ENCODE assay signal across 9 mouse cellular contexts in genomic region chr9:73094580-73094979, GRCm38 (mm10). TPM values are rescaled to one million over a fixed set of nuclear protein-coding genes. Genes with fewer than 3 reads are reported as not detected.
DNase-seq lines count a peak whose midpoint lies in the region; ATAC-seq lines count a peak whose summit lies in the region.
"Had no signal": no experiment of that assay in that cellular context is flagged by ENCODE, and none has a peak within 500 bp of the region (broad histone marks: within the 10 kb centered on the region; RNA-seq: fewer than 3 reads in every experiment).

No protein-coding gene starts in this region.

- H3K4me1 ChIP-seq in lung, embryonic 16.5 days (replicated peaks; ENCODE audit: control insufficient read depth, insufficient read depth, low read length), result peaks cover 4% of the 10 kb centered on the region; the same call in 1 of the 2 replicates
- no peaks in the 10 kb centered on the region for H3K4me1 ChIP-seq in embryonic facial prominence, embryonic 14.5 days (ENCODE audit: control insufficient read depth, insufficient read depth, low read length)
- H3K4me1 ChIP-seq in intestine, embryonic 15.5 days (replicated peaks), result no peaks in the 10 kb centered on the region
- H3K4me1 ChIP-seq in stomach, embryonic 15.5 days, result no peaks in the 10 kb centered on the region

- H3K9ac ChIP-seq in lung, embryonic 16.5 days (ENCODE audit: low read length), result no peak overlapping the region
- no peak overlapping the region for H3K9ac ChIP-seq in embryonic facial prominence, embryonic 14.5 days (ENCODE audit: low read depth, low read length)
- H3K9ac ChIP-seq in intestine, embryonic 15.5 days, result no peak overlapping the region
- no peak overlapping the region for H3K9ac ChIP-seq in stomach, embryonic 15.5 days

- DNase-seq in lung, postnatal 36 days, result no peak
- peak; percentile 48 for DNase-seq in embryonic facial prominence, embryonic 14.5 days (ENCODE audit: low spot score)
- DNase-seq in heart, postnatal 4 days, result no peak
- DNase-seq in adrenal gland, postnatal 14 days, result no peak

- H3K9me3 ChIP-seq in lung, embryonic 16.5 days (ENCODE audit: control insufficient read depth, low read length), result no peaks in the 10 kb centered on the region
- no peaks in the 10 kb centered on the region for H3K9me3 ChIP-seq in embryonic facial prominence, embryonic 14.5 days (ENCODE audit: control insufficient read depth, low read length)
- H3K9me3 ChIP-seq in intestine, embryonic 15.5 days, result no peaks in the 10 kb centered on the region
- no peaks in the 10 kb centered on the region for H3K9me3 ChIP-seq in stomach, embryonic 15.5 days

- peak; percentile 77 for ATAC-seq in lung, embryonic 16.5 days (ENCODE audit: low read depth)
- ATAC-seq in embryonic facial prominence, embryonic 14.5 days (ENCODE audit: low read depth), result peak; percentile 71; the same call in 1 of the 2 replicates
- peak; percentile 88 for ATAC-seq in intestine, embryonic 15.5 days
- ATAC-seq in stomach, embryonic 15.5 days (ENCODE audit: insufficient read depth, low FRiP score, low read depth), result peak; percentile 79

- 13% methylated on average over 17 of the region's 17 CpGs for whole genome bisulfite sequencing in lung, embryonic 16.5 days
- WGBS in embryonic facial prominence, embryonic 14.5 days, result 45% methylated on average over 17 of the region's 17 CpGs
- 27% methylated on average over 17 of the region's 17 CpGs for WGBS in intestine, embryonic 15.5 days
- WGBS in stomach, embryonic 15.5 days, result 32% methylated on average over 17 of the region's 17 CpGs

- no peak overlapping the region for H3K27ac ChIP-seq in lung, embryonic 16.5 days (ENCODE audit: low read length)
- no peak overlapping the region for H3K27ac ChIP-seq in embryonic facial prominence, embryonic 14.5 days (replicated peaks; ENCODE audit: low read depth, low read length)
- H3K27ac ChIP-seq in intestine, embryonic 15.5 days, result no peak overlapping the region
- no peak overlapping the region for H3K27ac ChIP-seq in stomach, embryonic 15.5 days

- H3K36me3 ChIP-seq in lung, embryonic 16.5 days (ENCODE audit: control insufficient read depth, insufficient read depth, low read length), result no peaks in the 10 kb centered on the region
- no peaks in the 10 kb centered on the region for H3K36me3 ChIP-seq in embryonic facial prominence, embryonic 14.5 days (ENCODE audit: control insufficient read depth, insufficient read depth, low read length)
- H3K36me3 ChIP-seq in intestine, embryonic 15.5 days, result no peaks in the 10 kb centered on the region
- no peaks in the 10 kb centered on the region for H3K36me3 ChIP-seq in stomach, embryonic 15.5 days

- peak overlapping the region; percentile 36 for H3K4me2 ChIP-seq in lung, embryonic 16.5 days (ENCODE audit: low read depth, low read length)
- H3K4me2 ChIP-seq in embryonic facial prominence, embryonic 14.5 days (ENCODE audit: low read depth, low read length), result no peak overlapping the region
- no peak overlapping the region for H3K4me2 ChIP-seq in intestine, embryonic 15.5 days (replicated peaks)
- H3K4me2 ChIP-seq in stomach, embryonic 15.5 days, result no peak overlapping the region

- no peak overlapping the region for H3K4me3 ChIP-seq in lung, embryonic 16.5 days (ENCODE audit: low read length)
- no peak overlapping the region for H3K4me3 ChIP-seq in embryonic facial prominence, embryonic 14.5 days (ENCODE audit: low read depth, low read length)
- H3K4me3 ChIP-seq in intestine, embryonic 15.5 days (replicated peaks), result no peak overlapping the region
- H3K4me3 ChIP-seq in stomach, embryonic 15.5 days (replicated peaks), result no peak overlapping the region

- H3K27me3 ChIP-seq in lung, embryonic 16.5 days (ENCODE audit: control insufficient read depth, insufficient read depth, low read depth, low read length), result no peaks in the 10 kb centered on the region; the same call in 1 of the 2 replicates
- no peaks in the 10 kb centered on the region; the same call in 1 of the 2 replicates for H3K27me3 ChIP-seq in embryonic facial prominence, embryonic 14.5 days (replicated peaks; ENCODE audit: control insufficient read depth, insufficient read depth, low read length)
- H3K27me3 ChIP-seq in intestine, embryonic 15.5 days (replicated peaks), result no peaks in the 10 kb centered on the region
- 0 out of 2 replicates have a peak, but pooled peaks cover 3% of the 10 kb centered on the region for H3K27me3 ChIP-seq in stomach, embryonic 15.5 days (replicated peaks)

RNA-seq across cellular contexts. Expression of gene Khdc3, which starts 7.1 kb away (rescaled TPM):
- 0.15 TPM in 1 of 2 replicates, not detected in the other for polyA plus RNA-seq in lung, embryonic 16.5 days (2015; fragmentation: Nextera tagmentation; extraction: Ambion mirVana)
- 0.10 TPM in 1 of 2 replicates, not detected in the other for polyA plus RNA-seq in embryonic facial prominence, embryonic 14.5 days (2014; fragmentation: Nextera tagmentation; extraction: Ambion mirVana)
- polyA plus RNA-seq in intestine, embryonic 15.5 days (2015; fragmentation: Nextera tagmentation; extraction: Ambion mirVana), result not detected in 2 replicates
- polyA plus RNA-seq in stomach, embryonic 15.5 days (2015; fragmentation: Nextera tagmentation; extraction: Ambion mirVana), result 0.13 and 0.44 TPM in 2 replicates
- not detected for total RNA-seq in heart, postnatal 4 days (2021)
- total RNA-seq in adrenal gland, postnatal 14 days (2021), result 0.19 and 1.1 TPM in 2 replicates
- total RNA-seq: gastrocnemius, postnatal 4 days had no signal

RNA-seq across cellular contexts. Expression of gene Gm20509, which starts 7.7 kb away (rescaled TPM):
- polyA plus RNA-seq in lung, embryonic 16.5 days (2015; fragmentation: Nextera tagmentation; extraction: Ambion mirVana), result not detected in 2 replicates
- not detected in 2 replicates for polyA plus RNA-seq in embryonic facial prominence, embryonic 14.5 days (2014; fragmentation: Nextera tagmentation; extraction: Ambion mirVana)
- 0.14 TPM in 1 of 2 replicates, not detected in the other for polyA plus RNA-seq in intestine, embryonic 15.5 days (2015; fragmentation: Nextera tagmentation; extraction: Ambion mirVana)
- polyA plus RNA-seq in stomach, embryonic 15.5 days (2015; fragmentation: Nextera tagmentation; extraction: Ambion mirVana), result not detected in 2 replicates
- total RNA-seq in heart, postnatal 4 days (2021), result not detected
- not detected in 2 replicates for total RNA-seq in adrenal gland, postnatal 14 days (2021)
- total RNA-seq: gastrocnemius, postnatal 4 days had no signal
- polyA plus RNA-seq: spleen, adult 2 months had no signal

RNA-seq across cellular contexts. Expression of gene Rsl24d1, which starts 18.6 kb away (rescaled TPM):
- polyA plus RNA-seq in lung, embryonic 16.5 days (2015; fragmentation: Nextera tagmentation; extraction: Ambion mirVana), result 88.0 and 91.7 TPM in 2 replicates
- 105 and 119 TPM in 2 replicates for polyA plus RNA-seq in embryonic facial prominence, embryonic 14.5 days (2014; fragmentation: Nextera tagmentation; extraction: Ambion mirVana)
- 94.3 and 108 TPM in 2 replicates for polyA plus RNA-seq in intestine, embryonic 15.5 days (2015; fragmentation: Nextera tagmentation; extraction: Ambion mirVana)
- 94.1 and 94.7 TPM in 2 replicates for polyA plus RNA-seq in stomach, embryonic 15.5 days (2015; fragmentation: Nextera tagmentation; extraction: Ambion mirVana)
- 10 to 100 TPM; 61.8 to 61.9 TPM for total RNA-seq in heart, postnatal 4 days (2021)
- 59.3 and 64.6 TPM in 2 replicates for total RNA-seq in adrenal gland, postnatal 14 days (2021)

RNA-seq across cellular contexts. Expression of gene Rab27a, which starts 49.9 kb away (rescaled TPM):
- 11.1 and 13.2 TPM in 2 replicates for polyA plus RNA-seq in lung, embryonic 16.5 days (2015; fragmentation: Nextera tagmentation; extraction: Ambion mirVana)
- polyA plus RNA-seq in embryonic facial prominence, embryonic 14.5 days (2014; fragmentation: Nextera tagmentation; extraction: Ambion mirVana), result 2.1 and 2.5 TPM in 2 replicates
- 7.9 and 9.0 TPM in 2 replicates for polyA plus RNA-seq in intestine, embryonic 15.5 days (2015; fragmentation: Nextera tagmentation; extraction: Ambion mirVana)
- 15.8 and 16.8 TPM in 2 replicates for polyA plus RNA-seq in stomach, embryonic 15.5 days (2015; fragmentation: Nextera tagmentation; extraction: Ambion mirVana)
- 1 to 10 TPM; 3.4 to 3.7 TPM for total RNA-seq in heart, postnatal 4 days (2021)
- 27.4 and 28.0 TPM in 2 replicates for total RNA-seq in adrenal gland, postnatal 14 days (2021)

RNA-seq across cellular contexts. Expression of gene Pigb, which starts 54.4 kb away (rescaled TPM):
- 12.1 and 14.7 TPM in 2 replicates for polyA plus RNA-seq in lung, embryonic 16.5 days (2015; fragmentation: Nextera tagmentation; extraction: Ambion mirVana)
- polyA plus RNA-seq in embryonic facial prominence, embryonic 14.5 days (2014; fragmentation: Nextera tagmentation; extraction: Ambion mirVana), result 11.5 and 14.6 TPM in 2 replicates
- 14.0 and 14.9 TPM in 2 replicates for polyA plus RNA-seq in intestine, embryonic 15.5 days (2015; fragmentation: Nextera tagmentation; extraction: Ambion mirVana)
- polyA plus RNA-seq in stomach, embryonic 15.5 days (2015; fragmentation: Nextera tagmentation; extraction: Ambion mirVana), result 14.1 and 15.8 TPM in 2 replicates
- total RNA-seq in heart, postnatal 4 days (2021), result 1 to 10 TPM; 4.5 to 5.3 TPM
- total RNA-seq in adrenal gland, postnatal 14 days (2021), result 10.6 and 12.1 TPM in 2 replicates
